Mouse (Mus musculus) CH12.LX (cell line): ENCODE measurements around the gene Matn4. TPM values are rescaled to one million over a fixed set of nuclear protein-coding genes. Genes with fewer than 3 reads are reported as not detected.

Experiments
- DNase-seq: peaks from one replicate; pipeline ENCODE4 v3.0.0-alpha.2; 2013; ENCODE audit errors: extremely low read depth
- H3K27ac ChIP-seq: 2 replicates; pipeline ENCODE4 v1.5.1; 2012; ENCODE audit warnings: low read depth, mild to moderate bottlenecking, control low read depth, moderate library complexity; ENCODE audit not compliant: insufficient read depth
- H3K27me3 ChIP-seq: replicated peaks from 2 replicates; pipeline ENCODE3; 2012; ENCODE audit warnings: inconsistent platforms
- H3K36me3 ChIP-seq, 2 experiments: replicated peaks in 1 of 2; 2 replicates each; pipeline versions ENCODE3 to v1.6.1; 2012; ENCODE audit warnings: inconsistent platforms in 1 of 2, low read length in 1 of 2, mild to moderate bottlenecking in 1 of 2, mixed read lengths in 1 of 2, moderate library complexity in 1 of 2; ENCODE audit not compliant: control insufficient read depth in 1 of 2, insufficient read depth in 1 of 2
- H3K4me1 ChIP-seq, 2 experiments: 2 replicates each; pipeline ENCODE4 v1.6.1; 2012; ENCODE audit warnings: inconsistent platforms in 1 of 2, moderate library complexity in 1 of 2; ENCODE audit not compliant: insufficient read depth in 2 of 2, control insufficient read depth in 1 of 2
- H3K4me2 ChIP-seq: 2 replicates; pipeline ENCODE4 v1.6.1; 2012; ENCODE audit warnings: low read depth, mild to moderate bottlenecking, control low read depth; ENCODE audit not compliant: poor library complexity, insufficient read depth, severe bottlenecking
- H3K4me3 ChIP-seq, 3 experiments: fragments of 150-350 bp in 1 of 3; sonication (generic) in 1 of 3; replicated peaks in 1 of 3; 2 replicates each; pipeline versions ENCODE3 to v1.5.1; 2011 to 2012; ENCODE audit warnings: low read depth in 2 of 3, low read length in 2 of 3, mild to moderate bottlenecking in 2 of 3, moderate library complexity in 2 of 3, control low read depth in 1 of 3, improper control_type of control experiment in 1 of 3, inconsistent platforms in 1 of 3, mixed read lengths in 1 of 3; ENCODE audit not compliant: poor library complexity in 1 of 3
- H3K79me2 ChIP-seq: replicated peaks from 2 replicates; pipeline ENCODE4 v1.6.1; 2012; ENCODE audit warnings: mild to moderate bottlenecking, moderate library complexity; ENCODE audit not compliant: control insufficient read depth, poor library complexity, insufficient read depth, severe bottlenecking; ENCODE audit errors: extremely low read depth
- H3K9ac ChIP-seq: 2 replicates; pipeline ENCODE4 v1.6.1; 2012; ENCODE audit warnings: low read depth, mild to moderate bottlenecking, control low read depth, moderate library complexity; ENCODE audit not compliant: insufficient read depth
- H3K9me3 ChIP-seq: replicated peaks from 2 replicates; pipeline ENCODE3; 2012; ENCODE audit warnings: low read length, inconsistent platforms, mixed read lengths
- BHLHE40 ChIP-seq: IDR thresholded peaks from 2 replicates; pipeline ENCODE4 v1.6.1; 2011; ENCODE audit warnings: mild to moderate bottlenecking, low read depth, low read length, improper control_type of control experiment
- CHD1 ChIP-seq: IDR thresholded peaks from 2 replicates; pipeline ENCODE4 v1.6.1; 2012; ENCODE audit warnings: low read depth, low read length, improper control_type of control experiment, inconsistent platforms
- CHD2 ChIP-seq: IDR thresholded peaks from 2 replicates; pipeline ENCODE4 v1.6.1; 2011; ENCODE audit warnings: low read length, improper control_type of control experiment
- CTCF ChIP-seq, 2 experiments: IDR thresholded peaks in 1 of 2; conservative IDR thresholded peaks in 1 of 2; 2 replicates each; pipeline ENCODE4 v1.5.1; 2011 to 2012; ENCODE audit warnings: low read depth in 2 of 2, low read length in 2 of 2, improper control_type of control experiment in 1 of 2, inconsistent platforms in 1 of 2, mild to moderate bottlenecking in 1 of 2, moderate library complexity in 1 of 2
- ELF1 ChIP-seq: IDR thresholded peaks from 2 replicates; pipeline ENCODE4 v1.6.1; 2014; ENCODE audit warnings: low read depth, mild to moderate bottlenecking, inconsistent platforms, low read length, improper control_type of control experiment
- EP300 ChIP-seq: IDR thresholded peaks from 2 replicates; pipeline ENCODE4 v1.6.1; 2011; ENCODE audit warnings: low read length, improper control_type of control experiment
- ETS1 ChIP-seq: conservative IDR thresholded peaks from 2 replicates; pipeline ENCODE4 v1.6.1; 2012; ENCODE audit warnings: low read depth, mild to moderate bottlenecking, inconsistent platforms, low read length, improper control_type of control experiment, moderate library complexity
- HCFC1 ChIP-seq: IDR thresholded peaks from 2 replicates; pipeline ENCODE4 v1.6.1; 2012; ENCODE audit warnings: low read depth, mild to moderate bottlenecking, inconsistent platforms, low read length, improper control_type of control experiment
- MAFK ChIP-seq: IDR thresholded peaks from 2 replicates; pipeline ENCODE4 v1.6.1; 2011; ENCODE audit warnings: low read length, improper control_type of control experiment; ENCODE audit not compliant: insufficient replicate concordance
- MAX ChIP-seq: IDR thresholded peaks from 2 replicates; pipeline ENCODE4 v1.6.1; 2011; ENCODE audit warnings: low read length, improper control_type of control experiment
- MAZ ChIP-seq: IDR thresholded peaks from 2 replicates; pipeline ENCODE4 v1.6.1; 2012; ENCODE audit warnings: low read depth, mild to moderate bottlenecking, inconsistent platforms, low read length, improper control_type of control experiment, moderate library complexity
- MEF2A ChIP-seq: IDR thresholded peaks from 2 replicates; pipeline ENCODE4 v1.6.1; 2014; ENCODE audit warnings: low read depth, mild to moderate bottlenecking, inconsistent platforms, low read length, improper control_type of control experiment, borderline replicate concordance
- MXI1 ChIP-seq: IDR thresholded peaks from 2 replicates; pipeline ENCODE4 v1.6.1; 2011; ENCODE audit warnings: mild to moderate bottlenecking, low read depth, low read length, improper control_type of control experiment
- MYC ChIP-seq: IDR thresholded peaks from 2 replicates; pipeline ENCODE4 v1.6.1; 2011; ENCODE audit warnings: low read depth, mild to moderate bottlenecking, improper control_type of control experiment, low read length
- NELFE ChIP-seq: IDR thresholded peaks from 2 replicates; pipeline ENCODE4 v1.6.1; 2011; ENCODE audit warnings: low read depth, low read length, improper control_type of control experiment
- RCOR1 ChIP-seq: conservative IDR thresholded peaks from 2 replicates; pipeline ENCODE4 v1.6.1; 2012; ENCODE audit warnings: low read depth, mild to moderate bottlenecking, inconsistent platforms, low read length, improper control_type of control experiment
- SIN3A ChIP-seq: IDR thresholded peaks from 2 replicates; pipeline ENCODE4 v1.6.1; 2012; ENCODE audit warnings: low read length, improper control_type of control experiment, inconsistent platforms
- SMC3 ChIP-seq: IDR thresholded peaks from 2 replicates; pipeline ENCODE4 v1.6.1; 2011; ENCODE audit warnings: low read depth, low read length, improper control_type of control experiment
- TBP ChIP-seq: conservative IDR thresholded peaks from 2 replicates; pipeline ENCODE4 v1.6.1; 2011; ENCODE audit warnings: low read depth, low read length, improper control_type of control experiment
- TCF12 ChIP-seq: IDR thresholded peaks from 2 replicates; pipeline ENCODE4 v1.6.1; 2014; ENCODE audit warnings: low read depth, mild to moderate bottlenecking, inconsistent platforms, low read length, improper control_type of control experiment
- UBTF ChIP-seq: IDR thresholded peaks from 2 replicates; pipeline ENCODE4 v1.6.1; 2012; ENCODE audit warnings: low read depth, mild to moderate bottlenecking, inconsistent platforms, low read length, improper control_type of control experiment, moderate library complexity
- USF1 ChIP-seq: IDR thresholded peaks from 2 replicates; pipeline ENCODE4 v1.6.1; 2014; ENCODE audit warnings: low read depth, mild to moderate bottlenecking, inconsistent platforms, low read length, improper control_type of control experiment
- ZC3H11A ChIP-seq: IDR thresholded peaks from 2 replicates; pipeline ENCODE4 v1.6.1; 2012; ENCODE audit warnings: low read depth, mild to moderate bottlenecking, inconsistent platforms, low read length, improper control_type of control experiment
- ZKSCAN1 ChIP-seq: IDR thresholded peaks from 2 replicates; pipeline ENCODE4 v1.6.1; 2012; ENCODE audit warnings: low read depth, inconsistent platforms, low read length, improper control_type of control experiment, borderline replicate concordance
- ZMIZ1 ChIP-seq: IDR thresholded peaks from 2 replicates; pipeline ENCODE4 v1.6.1; 2012; ENCODE audit warnings: low read depth, mild to moderate bottlenecking, inconsistent platforms, low read length, improper control_type of control experiment
- dilution Hi-C: fragments of 300-500 bp; cut with MboI; formaldehyde crosslinking; loops from 2 replicates; pipeline ENCODE4 v1.14.3; 2020; ENCODE audit warnings: low sequenced_read_pairs; ENCODE audit not compliant: extremely low pct_unique_long_range_greater_than_20kb, extremely low pct_ligation_motif_present
- in situ Hi-C: fragments of 300-500 bp; cut with MboI; formaldehyde crosslinking; loops from 3 replicates; pipeline ENCODE4 v1.14.3; 2019; ENCODE audit warnings: low sequenced_read_pairs, low pct_ligation_motif_present, low pct_unique_long_range_greater_than_20kb, mixed read lengths
- polyA plus RNA-seq: library from polyadenylated mRNA; unstranded; fragments of >175 nt; gene quantifications from 2 replicates; pipeline ENCODE4 v1.2.1, GENCODE M21; 2012; ENCODE audit warnings: low read depth; ENCODE audit not compliant: insufficient read length
- total RNA-seq, 2 experiments: library from RNA; depleted of rRNA; stranded (reverse); fragments of 300-350 nt in 1 of 2; fragments of >200 nt in 1 of 2; gene quantifications; 2 replicates each; pipeline ENCODE4 v1.2.3; 2012 to 2014

Gene Matn4
- total and polyA plus RNA-seq, 3 experiments, result not detected

- Histone ChIP-seq H3K4me3 (no peak overlapping the region), H3K9ac (no peak overlapping the region), H3K36me3 (no peaks in the 10 kb centered on the region), H3K27me3 (peaks cover 2% of the 10 kb centered on the region), H3K4me1 (peaks cover 7 to 19% of the 10 kb centered on the region in 2 experiments), H3K4me2 (peak overlapping the region; percentile 18; the same call in 1 of the 2 replicates), H3K27ac (no peak overlapping the region), H3K9me3 (no peaks in the 10 kb centered on the region), H3K79me2 (no peaks in the 10 kb centered on the region)
- in situ Hi-C loops (no loop called here), dilution Hi-C loops (no loop called here)
- no peak for TF ChIP-seq USF1
- TF ChIP-seq NELFE, result no peak
- 0 out of 2 replicates have a peak, but pooled peaks have one; percentile 26 for TF ChIP-seq CHD2
- TF ChIP-seq MAZ, result no peak
- TF ChIP-seq ZMIZ1, result no peak
- TF ChIP-seq TBP, result no peak
- TF ChIP-seq ETS1, result no peak
- peak; percentile 78 for TF ChIP-seq BHLHE40
- no peak for TF ChIP-seq MXI1
- TF ChIP-seq RCOR1, result no peak
- TF ChIP-seq MAX, result no peak
- no peak for TF ChIP-seq ELF1
- TF ChIP-seq HCFC1, result no peak
- TF ChIP-seq CHD1, result no peak
- peak; percentile 44; the same call in 1 of the 2 replicates for TF ChIP-seq MEF2A
- TF ChIP-seq MAFK, result no peak
- TF ChIP-seq UBTF, result no peak
- TF ChIP-seq SMC3, result no peak
- TF ChIP-seq MYC, result no peak
- TF ChIP-seq ZKSCAN1, result no peak
- no peak for TF ChIP-seq ZC3H11A
- no peak for TF ChIP-seq TCF12
- no peak for TF ChIP-seq SIN3A
- peak; percentile 52 for TF ChIP-seq EP300
- no peak for TF ChIP-seq CTCF (conservative IDR thresholded peaks at IDR 0.05 in 1 of 2, IDR thresholded peaks at IDR 0.05 in 1 of 2; ENCODE audit: low read depth in 2 of 2, low read length in 2 of 2)
- DNase-seq, result peak; percentile 17
These were observed 32.4 kb downstream of the Matn4 start for GRCm38 (mm10) chr2:164372408-164373053.
